ENCODE assay signal across 28 mouse cellular contexts in genomic region chr17:80360245-80360644, GRCm38 (mm10). TPM values are rescaled to one million over a fixed set of nuclear protein-coding genes. Genes with fewer than 3 reads are reported as not detected.
A peak's percentile ranks its signal among the peaks of the same experiment; 100 is the strongest.
DNase-seq lines count a peak whose midpoint lies in the region; ATAC-seq and TF ChIP-seq lines count a peak whose summit lies in the region.
"Had no signal": no experiment of that assay in that cellular context is flagged by ENCODE, and none has a peak within 500 bp of the region (broad histone marks: within the 10 kb centered on the region; RNA-seq: fewer than 3 reads in every experiment).

No protein-coding gene starts in this region.

- H3K27ac ChIP-seq in MEL (ENCODE audit: control insufficient read depth, low read depth, low read length): no peak overlapping the region
- no peak overlapping the region for H3K27ac ChIP-seq in liver, embryonic 11.5 days (ENCODE audit: low read depth, low read length)
- H3K27ac ChIP-seq: embryonic facial prominence, embryonic 10.5 days; embryonic facial prominence, embryonic 12.5 days; forebrain, embryonic 13.5 days; forebrain, embryonic 15.5 days had no signal

- H3K27me3 ChIP-seq in MEL (ENCODE audit: control insufficient read depth in 1 of 2, insufficient read depth in 2 of 2, low read length in 2 of 2): peaks cover 0 to 5% of the 10 kb centered on the region in 2 experiments; a peak in 2 of 4 replicates
- H3K27me3 ChIP-seq in liver, embryonic 11.5 days (replicated peaks; ENCODE audit: control insufficient read depth, insufficient read depth, low read length): no peaks in the 10 kb centered on the region
- H3K27me3 ChIP-seq: CH12.LX; embryonic facial prominence, embryonic 12.5 days; forebrain, embryonic 13.5 days; forebrain, embryonic 15.5 days had no signal

- no peak for TF ChIP-seq RAD21 in MEL (IDR thresholded peaks at IDR 0.05; ENCODE audit: low read depth, low read length)

- H3K4me3 ChIP-seq in MEL (ENCODE audit: control insufficient read depth in 1 of 2, insufficient read depth in 1 of 2, low read depth in 2 of 2, low read length in 2 of 2): no peak overlapping the region
- no peak overlapping the region for H3K4me3 ChIP-seq in liver, embryonic 11.5 days (ENCODE audit: low read depth, low read length)
- H3K4me3 ChIP-seq: embryonic facial prominence, embryonic 10.5 days; embryonic facial prominence, embryonic 12.5 days; forebrain, embryonic 13.5 days; forebrain, embryonic 15.5 days had no signal

- H3K36me3 ChIP-seq in MEL (ENCODE audit: control insufficient read depth in 1 of 2, insufficient read depth in 2 of 2, low read length in 2 of 2): no peaks in the 10 kb centered on the region
- no peaks in the 10 kb centered on the region for H3K36me3 ChIP-seq in liver, embryonic 11.5 days (ENCODE audit: control insufficient read depth, insufficient read depth, low read length)
- H3K36me3 ChIP-seq: embryonic facial prominence, embryonic 10.5 days; embryonic facial prominence, embryonic 12.5 days; forebrain, embryonic 15.5 days; G1E had no signal

- TF ChIP-seq EP300 in MEL (IDR thresholded peaks at IDR 0.05; ENCODE audit: low read depth in 1 of 2, low read length in 2 of 2): no peak

- H3K9me3 ChIP-seq in MEL (replicated peaks; ENCODE audit: insufficient read depth, low read length): no peaks in the 10 kb centered on the region
- no peaks in the 10 kb centered on the region for H3K9me3 ChIP-seq in liver, embryonic 11.5 days (ENCODE audit: control insufficient read depth, low read length)
- H3K9me3 ChIP-seq: embryonic facial prominence, embryonic 10.5 days; embryonic facial prominence, embryonic 12.5 days; forebrain, embryonic 13.5 days; forebrain, embryonic 15.5 days; G1E had no signal

- no peak for TF ChIP-seq CTCF in MEL (IDR thresholded peaks at IDR 0.05 in 2 of 3, conservative IDR thresholded peaks at IDR 0.05 in 1 of 3; ENCODE audit: control insufficient read depth in 1 of 3, insufficient read depth in 1 of 3, low read depth in 2 of 3, low read length in 3 of 3, poor library complexity in 1 of 3, severe bottlenecking in 1 of 3)

- no peak overlapping the region for H3K9ac ChIP-seq in MEL (ENCODE audit: control insufficient read depth, low read depth, low read length, poor library complexity, severe bottlenecking)
- no peak overlapping the region for H3K9ac ChIP-seq in liver, embryonic 11.5 days (ENCODE audit: low read depth, low read length)
- H3K9ac ChIP-seq: embryonic facial prominence, embryonic 12.5 days; forebrain, embryonic 13.5 days; forebrain, embryonic 15.5 days; forebrain, postnatal 0 days had no signal

- ATAC-seq in granulocyte monocyte progenitor cell, adult 5-6 weeks (replicated peaks; ENCODE audit: poor library complexity, severe bottlenecking): peak; percentile 74
- ATAC-seq in megakaryocyte progenitor cell, adult 5-6 weeks (replicated peaks; ENCODE audit: poor library complexity): 0 out of 2 replicates have a peak, but pooled peaks have one; percentile 11
- no peak for ATAC-seq in liver, embryonic 11.5 days (replicated peaks; ENCODE audit: low FRiP score)
- ATAC-seq: activated CD4-positive, CD25-positive, alpha-beta regulatory T cell, adult 4 months; forebrain, embryonic 13.5 days; forebrain, embryonic 15.5 days; forebrain, postnatal 0 days; Patski had no signal

- no peaks in the 10 kb centered on the region for H3K79me2 ChIP-seq in MEL (ENCODE audit: control insufficient read depth, insufficient read depth, low read length, poor library complexity)

- 0 out of 4 replicates have a peak, but pooled peaks cover 0 to 5% of the 10 kb centered on the region in 2 experiments for H3K4me1 ChIP-seq in MEL (ENCODE audit: control insufficient read depth in 1 of 2, insufficient read depth in 2 of 2, low read length in 2 of 2)
- H3K4me1 ChIP-seq in liver, embryonic 11.5 days (replicated peaks; ENCODE audit: control insufficient read depth, insufficient read depth, low read length): no peaks in the 10 kb centered on the region
- H3K4me1 ChIP-seq: embryonic facial prominence, embryonic 10.5 days; embryonic facial prominence, embryonic 12.5 days; forebrain, embryonic 13.5 days; forebrain, embryonic 15.5 days had no signal

- no peak for TF ChIP-seq POLR2A in MEL (IDR thresholded peaks at IDR 0.05; ENCODE audit: control insufficient read depth in 1 of 2, insufficient read depth in 1 of 2, low read depth in 1 of 2, low read length in 2 of 2, poor library complexity in 1 of 2)

- 79% methylated on average over 8 of the region's 8 CpGs for WGBS in liver, embryonic 11.5 days

- H3K4me2 ChIP-seq in liver, embryonic 11.5 days: no peak overlapping the region
- H3K4me2 ChIP-seq: embryonic facial prominence, embryonic 12.5 days; forebrain, embryonic 13.5 days; forebrain, embryonic 15.5 days had no signal

- peak; percentile 7 for DNase-seq in CD4-positive, CD25-positive, alpha-beta regulatory T cell, adult 2 months (ENCODE audit: low read depth, low spot score)
- peak; percentile 45 for DNase-seq in MEL (ENCODE audit: low read depth, low spot score)
- DNase-seq in cerebellum, postnatal 25 days: no peak
- no peak for DNase-seq in liver, embryonic 11.5 days (ENCODE audit: low spot score)
- no peak for DNase-seq in spleen, postnatal 4 days (ENCODE audit: low spot score in 2 of 2)
- DNase-seq in left cerebral cortex, adult 11 months (ENCODE audit: low spot score): no peak
- DNase-seq: adrenal gland, adult 8-10 months; adrenal gland, postnatal 14 days; adrenal gland, postnatal 36 days; cerebellum, adult 11-12 months; cerebellum, adult 2 months; cerebellum, adult 9-10 months; cerebellum, postnatal 10 days; cerebellum, postnatal 36 days; forebrain, postnatal 0 days had no signal

TF ChIP-seq in MEL, 35 proteins besides CTCF, POLR2A, EP300 and RAD21:
- TF ChIP-seq GATA1 (IDR thresholded peaks at IDR 0.05; ENCODE audit: low read depth, low read length): peak; percentile 39; the same call in 1 of the 2 replicates
- TF ChIP-seq NRF1 (IDR thresholded peaks at IDR 0.05; ENCODE audit: insufficient read depth, low read depth, low read length, poor library complexity, severe bottlenecking): no peak
- TF ChIP-seq MYC (IDR thresholded peaks at IDR 0.05; ENCODE audit: low read depth, low read length): no peak
- TF ChIP-seq RCOR1 (IDR thresholded peaks at IDR 0.05; ENCODE audit: low read depth, low read length): no peak
- TF ChIP-seq ZKSCAN1 (IDR thresholded peaks at IDR 0.05; ENCODE audit: low read depth, low read length): no peak
- TF ChIP-seq SIN3A (IDR thresholded peaks at IDR 0.05; ENCODE audit: low read length): no peak
- TF ChIP-seq POLR2AphosphoS5 (IDR thresholded peaks at IDR 0.05; ENCODE audit: borderline replicate concordance, low read depth, low read length): no peak
- no peak for TF ChIP-seq MAX (IDR thresholded peaks at IDR 0.05; ENCODE audit: low read length)
- TF ChIP-seq USF1 (IDR thresholded peaks at IDR 0.05; ENCODE audit: low read depth, low read length): no peak

RNA-seq across cellular contexts. Expression of gene Gm10190, which starts 13.1 kb away (rescaled TPM):
- not detected in 2 replicates for total RNA-seq in MEL (2012; rRNA removed)
- not detected for polyA plus RNA-seq in MEL (2012; ENCODE audit: insufficient read depth in 1 of 2, insufficient read length in 2 of 2, low read depth in 1 of 2, low replicate concordance in 2 of 2, missing spikeins in 1 of 2)
- not detected in 2 replicates for total RNA-seq in granulocyte monocyte progenitor cell, adult 5-6 weeks (2014; fragmentation: Nextera tagmentation)
- total RNA-seq in granulocyte monocyte progenitor cell, adult 5-6 weeks (2017): not detected in 2 replicates
- total RNA-seq in megakaryocyte progenitor cell, adult 5-6 weeks (2015): not detected in 2 replicates
- total RNA-seq in megakaryocyte progenitor cell, adult 5-6 weeks (2017): not detected in 2 replicates
- not detected in 2 replicates for polyA plus RNA-seq in liver, embryonic 11.5 days (2014; fragmentation: Nextera tagmentation; extraction: Ambion mirVana)
- total RNA-seq: adrenal gland, adult 18-20 months; CH12.LX; forebrain, postnatal 0 days; G1E had no signal
- polyA plus RNA-seq: activated CD4-positive, CD25-positive, alpha-beta regulatory T cell, adult 4 months; C2C12; cerebellum, adult 2 months; cortical plate, adult 2 months; G1E; Patski had no signal

RNA-seq across cellular contexts. Expression of gene Arhgef33, which starts 53.0 kb away (rescaled TPM):
- total RNA-seq in MEL (2012; rRNA removed): 0.08 TPM in 1 of 2 replicates, not detected in the other
- polyA plus RNA-seq in MEL (2012; ENCODE audit: insufficient read depth in 1 of 2, insufficient read length in 2 of 2, low read depth in 1 of 2, low replicate concordance in 2 of 2, missing spikeins in 1 of 2): not detected
- 1.0 TPM in 1 of 2 replicates, not detected in the other for total RNA-seq in granulocyte monocyte progenitor cell, adult 5-6 weeks (2014; fragmentation: Nextera tagmentation)
- total RNA-seq in granulocyte monocyte progenitor cell, adult 5-6 weeks (2017): 4.1 TPM in 1 of 2 replicates, not detected in the other
- total RNA-seq in megakaryocyte progenitor cell, adult 5-6 weeks (2015): 0.35 TPM in 1 of 2 replicates, not detected in the other
- total RNA-seq in megakaryocyte progenitor cell, adult 5-6 weeks (2017): 1.7 TPM in 1 of 2 replicates, not detected in the other
- polyA plus RNA-seq in liver, embryonic 11.5 days (2014; fragmentation: Nextera tagmentation; extraction: Ambion mirVana): 0.45 and 0.49 TPM in 2 replicates
- polyA plus RNA-seq: C2C12, G1E had no signal

Comparison
In these comparisons a context has a peak if more than half of its experiments do, and no peak if none do; other contexts are left out.
1. DNase-seq: peak in CD4-positive, CD25-positive, alpha-beta regulatory T cell, adult 2 months (single experiment) and MEL (single experiment); none in cerebellum, postnatal 25 days (0 of 2), liver, embryonic 11.5 days (single experiment), spleen, postnatal 4 days (0 of 2) and left cerebral cortex, adult 11 months (single experiment).